Mouse (Mus musculus) inflammation-experienced regulatory T-cells, adult 6 months (primary cell): ENCODE measurements at regions not wholly inside any gene's neighbourhood (a gene's known extent, or its start where the extent isn't known, plus 50 kb on each side); places are given as distances from the start of the nearest gene placed in this dataset.

Experiments used
- ATAC-seq: one replicate; pipeline ENCODE4 v1.8.0; 2017

DNA sequence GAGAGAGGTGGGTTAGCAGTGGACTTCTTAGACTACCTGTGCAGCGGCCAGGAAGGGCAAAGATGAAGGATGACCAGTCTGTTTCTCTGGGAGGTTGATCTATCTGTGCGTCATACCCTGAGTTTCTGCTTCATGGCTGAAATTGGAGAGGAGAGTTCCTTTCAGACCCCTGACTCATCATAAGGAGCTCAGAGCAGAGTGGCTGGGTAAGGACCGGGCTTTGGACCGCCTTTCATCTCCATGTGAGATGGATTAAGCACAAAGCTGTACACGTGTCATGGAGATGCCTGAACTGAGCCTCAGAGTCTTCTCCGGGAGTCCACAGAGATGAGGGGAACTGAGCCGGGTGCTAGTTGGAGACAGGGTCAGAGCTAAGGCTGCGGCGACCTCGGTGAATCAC lies 80.7 kb upstream of the Gm9887 start:
- ATAC-seq: no peak

- no peak for ATAC-seq
Observed at GRCm38 (mm10) chr12:69451110-69451509, 78.9 kb upstream of the Gm9887 start.

DNA sequence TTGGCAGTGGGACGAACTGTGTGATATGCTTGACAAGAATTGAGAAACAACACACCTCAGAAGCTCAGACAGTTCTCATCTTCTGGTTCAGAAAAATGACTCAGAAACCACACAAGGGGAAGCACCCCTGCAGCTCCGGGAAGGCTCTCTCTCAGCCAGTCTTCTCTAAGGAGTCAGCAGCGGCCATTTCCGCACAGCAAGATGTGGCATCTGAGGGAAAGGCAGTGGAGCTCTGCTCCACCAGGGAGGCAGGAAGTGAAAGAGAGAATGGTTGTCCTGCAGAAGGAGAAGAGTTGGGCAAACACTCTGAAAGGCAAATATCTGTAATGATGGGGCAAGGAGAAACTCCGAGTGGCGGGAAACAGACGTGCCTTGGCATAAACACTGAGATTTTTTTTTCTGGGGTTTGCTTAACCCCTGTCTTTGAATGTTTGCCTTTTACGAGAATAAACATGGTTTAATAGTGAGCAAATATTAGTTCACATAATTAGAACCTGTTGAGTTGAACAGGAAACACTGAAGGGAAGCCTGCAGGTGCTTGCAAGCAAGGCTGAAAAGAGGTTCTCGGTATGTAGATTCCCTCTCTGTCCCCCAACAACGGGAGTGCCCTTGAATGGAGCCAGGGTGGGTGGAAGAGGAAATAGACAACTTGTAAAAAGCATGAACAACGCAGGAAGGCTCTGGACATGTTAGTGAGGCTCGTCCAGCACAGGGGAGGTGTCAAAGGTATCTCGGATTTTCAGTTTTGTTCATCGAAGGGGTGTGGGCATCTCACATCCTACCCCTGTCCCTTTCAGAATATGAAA lies 75.9 kb upstream of the Gm9887 start:
- ATAC-seq: peak; percentile 83

DNA sequence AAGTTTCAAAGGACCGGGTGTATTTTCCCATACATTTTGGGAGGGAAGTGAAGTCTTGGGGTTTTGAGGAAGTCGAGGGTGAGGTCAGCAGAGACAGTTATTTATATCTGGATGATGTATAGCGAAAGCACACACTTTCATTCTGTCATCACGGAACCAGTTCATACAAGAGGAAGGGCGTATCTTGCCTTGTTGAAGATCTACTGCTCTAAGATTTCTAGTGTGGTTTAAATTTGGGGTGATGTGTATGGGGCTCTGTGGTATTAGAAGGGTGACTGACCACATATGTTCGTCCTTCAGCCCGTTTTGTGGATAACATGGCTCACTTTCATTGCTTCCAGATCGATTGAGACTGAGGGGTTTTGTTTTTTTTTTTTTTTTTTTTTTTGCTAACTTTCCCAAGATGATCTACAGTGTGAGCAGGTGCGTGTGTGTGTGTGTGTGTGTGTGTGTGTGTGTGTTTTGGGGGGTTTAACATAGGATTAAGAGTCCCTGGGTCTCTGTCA lies 75.1 kb upstream of the Gm9887 start:
- peak; percentile 50 for ATAC-seq

- peak; percentile 54 for ATAC-seq
Observed at GRCm38 (mm10) chr12:69446468-69447321, 74.4 kb upstream of the Gm9887 start.

- peak; percentile 45 for ATAC-seq
Observed at GRCm38 (mm10) chr12:69446085-69446467, 73.8 kb upstream of the Gm9887 start.

DNA sequence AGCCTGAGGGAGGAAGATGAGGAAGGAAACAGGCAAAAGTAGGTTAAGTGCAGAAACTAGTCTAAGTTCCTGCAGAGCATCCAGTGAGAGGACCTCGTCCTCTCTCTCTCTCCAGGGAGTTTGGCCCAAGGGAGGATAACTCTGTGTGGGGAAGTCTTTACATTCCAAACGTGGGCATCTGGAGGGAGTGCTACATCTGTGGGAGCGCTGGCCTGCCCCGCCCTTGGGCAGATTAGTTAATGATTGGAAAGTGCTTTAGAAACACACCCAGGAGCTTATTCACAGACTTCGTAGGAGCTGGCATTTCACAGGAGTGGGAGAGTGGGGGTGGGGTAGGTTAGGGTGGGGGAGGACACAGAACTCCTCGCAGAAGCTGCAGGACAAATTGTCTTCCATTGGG lies 70.1 kb upstream of the Gm9887 start:
- ATAC-seq: no peak

GRCm38 (mm10) chr12:69441764-69442163 lies 69.5 kb upstream of the Gm9887 start:
- no peak for ATAC-seq

DNA sequence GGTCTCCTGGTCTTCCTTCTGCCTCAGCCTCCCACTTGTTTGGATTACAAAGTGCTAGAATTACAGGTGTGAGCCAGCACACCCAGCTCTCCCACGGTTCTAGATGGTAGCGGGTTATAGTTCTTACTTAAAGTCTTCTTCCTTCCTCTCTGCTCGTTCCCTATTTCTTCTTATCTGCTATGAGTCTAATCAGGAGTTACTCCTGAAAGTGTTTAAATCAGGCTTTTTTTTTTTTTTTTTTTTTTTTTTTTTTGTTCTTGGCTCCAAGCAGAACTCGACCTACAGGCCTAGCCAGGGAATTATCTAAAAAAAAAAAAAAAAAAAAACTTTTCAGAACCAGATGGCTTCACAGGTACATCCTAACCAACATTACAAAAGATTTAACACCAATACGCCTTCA lies 66.0 kb upstream of the Gm9887 start:
- ATAC-seq: no peak

DNA sequence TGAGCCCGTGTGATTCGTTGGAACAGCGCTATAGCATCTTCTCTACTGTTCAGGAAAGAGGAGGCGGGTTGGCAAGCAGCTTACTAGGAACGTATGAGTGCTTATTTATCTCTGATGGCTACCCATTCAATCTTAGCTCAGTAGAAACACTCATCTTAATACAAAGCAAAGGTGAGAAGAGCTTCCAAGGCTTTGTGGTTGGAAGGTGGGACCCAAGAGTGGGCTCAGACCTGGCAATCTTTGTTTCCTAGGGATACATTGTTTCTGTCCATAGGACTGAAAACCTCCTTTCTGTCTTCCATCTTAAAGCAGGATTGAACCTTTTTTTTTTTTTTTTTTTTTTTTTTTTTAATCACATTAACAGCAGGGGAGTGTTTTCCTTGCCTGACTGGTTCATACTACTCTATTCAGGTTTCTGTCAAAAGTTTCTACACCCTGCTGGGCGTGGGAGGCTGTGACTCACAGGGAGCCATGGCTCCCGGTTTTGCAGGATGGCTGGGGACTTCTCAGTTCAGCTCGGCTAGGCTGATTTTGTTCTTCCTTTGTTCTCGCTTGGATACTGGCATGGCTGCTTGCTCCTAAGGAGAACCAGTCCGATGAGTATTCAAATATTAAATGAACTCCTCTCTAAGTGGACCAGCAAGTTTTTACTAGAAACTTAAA lies 64.7 kb upstream of the Gm9887 start:
- peak; percentile 71 for ATAC-seq

- no peak for ATAC-seq
Observed at GRCm38 (mm10) chr12:69434315-69434714, 62.1 kb upstream of the Gm9887 start.

DNA sequence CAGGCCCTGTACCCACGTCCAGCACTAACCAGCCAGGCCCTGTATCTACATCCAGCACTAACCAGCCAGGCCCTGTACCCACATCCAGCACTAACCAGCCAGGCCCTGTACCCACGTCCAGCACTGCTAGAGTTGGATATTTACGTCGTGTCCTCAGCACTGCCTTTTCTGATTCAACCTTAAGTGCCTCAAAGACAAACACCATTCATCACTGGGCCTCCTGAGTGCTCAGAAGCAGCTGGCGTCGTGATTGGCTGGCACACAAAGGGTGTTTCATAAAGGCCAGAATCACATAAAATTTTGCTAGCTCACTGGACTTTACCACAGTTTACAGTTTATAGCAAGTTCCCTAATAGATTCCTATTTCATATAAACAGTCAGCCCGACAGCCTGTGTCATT lies 59.8 kb upstream of the Gm9887 start:
- no peak for ATAC-seq

DNA sequence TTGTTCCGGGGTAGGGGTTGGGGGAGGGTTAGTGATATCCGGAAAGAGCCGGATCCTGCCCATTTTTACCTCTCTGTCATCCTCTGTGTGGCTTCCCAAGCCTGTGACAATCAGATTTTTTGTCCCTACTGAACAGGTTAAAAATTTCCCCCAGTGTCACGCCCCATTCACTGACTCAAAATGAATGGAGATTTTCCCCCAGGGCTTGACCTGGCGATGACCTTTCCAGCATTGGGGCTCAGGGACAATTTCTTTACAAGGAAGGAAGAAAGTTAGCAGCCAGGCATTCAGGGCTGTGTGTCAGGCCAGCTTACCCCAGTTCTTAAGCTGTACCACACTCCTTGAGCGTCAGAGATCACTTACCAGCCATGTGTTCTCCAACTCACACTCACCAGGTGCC lies 55.9 kb upstream of the Gm9887 start:
- ATAC-seq: no peak

- ATAC-seq: no peak
Observed at GRCm38 (mm10) chr12:69425610-69426009, 53.4 kb upstream of the Gm9887 start.

DNA sequence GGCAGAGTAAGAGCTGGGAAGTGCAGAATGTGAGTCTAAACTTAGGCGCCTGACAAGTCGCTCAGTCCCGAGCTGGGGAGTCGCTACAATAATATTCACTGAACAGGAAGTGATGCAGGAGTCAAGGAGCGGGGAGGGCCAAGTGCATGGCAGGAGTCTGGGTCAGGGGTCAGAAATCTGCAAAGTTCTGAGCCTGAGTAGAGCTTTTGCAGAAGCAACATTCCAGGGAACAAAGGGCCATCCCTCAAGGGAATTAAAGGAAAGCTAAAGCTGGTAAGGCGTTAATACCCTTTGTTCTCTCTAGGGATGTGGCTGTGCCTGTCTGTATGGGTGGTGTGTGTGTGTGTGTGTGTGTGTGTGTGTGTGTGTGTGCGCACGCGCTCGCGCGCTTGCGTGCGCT lies 52.7 kb upstream of the Gm9887 start:
- ATAC-seq: no peak
